Mouse (Mus musculus): ENCODE data around the gene Asap3. TPM values are rescaled to one million over a fixed set of nuclear protein-coding genes. Genes with fewer than 3 reads are reported as not detected.

Gene Asap3
- polyA plus RNA-seq, 1 experiment: 8.5 TPM

DNA sequence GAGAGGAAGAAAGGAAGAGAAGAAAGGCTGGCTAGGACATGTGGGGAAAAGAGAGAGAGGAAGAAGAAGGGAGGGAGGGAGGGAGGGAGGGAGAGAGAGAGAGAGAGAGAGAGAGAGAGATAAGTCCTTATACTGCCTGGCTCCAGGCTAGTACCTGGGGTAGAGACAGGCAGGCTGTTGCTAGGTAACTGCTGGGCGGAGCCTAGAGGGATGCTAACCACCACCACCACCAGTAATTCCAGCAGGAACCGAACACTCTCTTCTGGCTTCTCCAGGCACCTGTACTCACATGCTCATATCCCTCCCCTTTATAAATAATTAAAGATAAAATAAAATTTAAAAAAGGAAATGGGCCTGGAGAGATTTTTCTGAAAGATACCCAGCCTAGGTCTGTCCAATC lies 77.6 kb downstream of the Asap3 start:
- Histone ChIP-seq H3K27ac (ENCODE audit: insufficient read depth, low read length) (no peak overlapping the region), H3K4me3 (ENCODE audit: insufficient read depth, low read length) (no peak overlapping the region)
- no peak for TF ChIP-seq POLR2A (IDR thresholded peaks at IDR 0.05; ENCODE audit: low read depth, low read length)
- no peak for TF ChIP-seq CTCF (IDR thresholded peaks at IDR 0.05; ENCODE audit: borderline replicate concordance, insufficient read depth, low read length)

DNA sequence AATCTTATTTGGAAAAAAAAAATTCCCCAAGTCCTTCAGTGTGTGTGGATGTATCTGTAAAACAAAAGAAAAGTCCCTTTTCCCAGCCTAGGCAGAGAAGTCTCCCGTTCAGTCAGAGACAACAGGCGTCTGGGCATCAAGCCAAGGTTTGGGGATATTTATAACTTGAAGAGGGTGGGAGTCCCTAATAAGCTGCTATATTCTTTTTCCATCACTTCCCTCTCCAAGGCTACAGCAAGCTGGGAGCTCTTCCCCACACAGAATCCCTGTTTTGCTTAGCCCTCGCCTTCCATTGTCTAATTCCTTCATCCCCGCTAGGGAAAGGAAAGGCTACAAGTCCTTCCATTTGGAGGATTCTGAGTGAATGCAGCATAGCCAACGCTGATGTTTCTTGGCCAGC lies 78.3 kb downstream of the Asap3 start, which contains the start of gene Zfp46:
Gene Zfp46 (plus strand): TSS at position 229 of the 400 bp plus-strand sequence.
- Histone ChIP-seq H3K27ac (ENCODE audit: insufficient read depth, low read length) (peak within 1 kb of the TSS; percentile 90), H3K4me1 (ENCODE audit: control insufficient read depth, insufficient read depth, low read length) (peaks cover 6% of the 10 kb centered on the region), H3K4me3 (ENCODE audit: insufficient read depth, low read length) (peak within 1 kb of the TSS; percentile 48)
- no peak for TF ChIP-seq CTCF (IDR thresholded peaks at IDR 0.05; ENCODE audit: borderline replicate concordance, insufficient read depth, low read length)
- TF ChIP-seq POLR2A (IDR thresholded peaks at IDR 0.05; ENCODE audit: low read depth, low read length): peak; percentile 39

More for the DNA sequence above, 77.6 kb downstream of the Asap3 start:
- H3K4me1 ChIP-seq (ENCODE audit: control insufficient read depth, insufficient read depth, low read length): peaks cover 6% of the 10 kb centered on the region

DNA sequence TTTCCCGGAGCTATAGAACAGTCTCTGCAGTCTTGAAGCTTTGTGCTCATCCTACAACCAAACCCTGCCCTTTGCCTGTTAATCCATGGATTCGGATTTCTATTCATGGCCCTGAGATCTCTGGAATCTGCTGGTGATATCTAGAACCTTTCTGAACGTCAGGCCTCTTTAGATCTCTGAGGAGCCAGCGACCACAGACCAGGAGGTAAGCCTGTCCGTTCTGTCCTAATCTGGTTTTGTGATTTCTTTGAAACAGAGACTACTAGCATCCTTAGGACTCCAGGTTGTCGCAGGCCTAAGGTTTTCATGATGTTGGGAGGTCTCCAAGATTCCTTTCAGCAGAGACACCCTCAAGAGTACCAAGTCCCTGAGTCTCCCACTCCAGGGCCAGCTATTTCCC lies 78.7 kb downstream of the Asap3 start:
- Histone ChIP-seq H3K27ac (ENCODE audit: insufficient read depth, low read length) (peak overlapping the region; percentile 80), H3K4me1 (ENCODE audit: control insufficient read depth, insufficient read depth, low read length) (peaks cover 6% of the 10 kb centered on the region), H3K4me3 (ENCODE audit: insufficient read depth, low read length) (peak overlapping the region; percentile 23)
- TF ChIP-seq CTCF (IDR thresholded peaks at IDR 0.05; ENCODE audit: borderline replicate concordance, insufficient read depth, low read length): no peak
- TF ChIP-seq POLR2A (IDR thresholded peaks at IDR 0.05; ENCODE audit: low read depth, low read length): no peak

DNA sequence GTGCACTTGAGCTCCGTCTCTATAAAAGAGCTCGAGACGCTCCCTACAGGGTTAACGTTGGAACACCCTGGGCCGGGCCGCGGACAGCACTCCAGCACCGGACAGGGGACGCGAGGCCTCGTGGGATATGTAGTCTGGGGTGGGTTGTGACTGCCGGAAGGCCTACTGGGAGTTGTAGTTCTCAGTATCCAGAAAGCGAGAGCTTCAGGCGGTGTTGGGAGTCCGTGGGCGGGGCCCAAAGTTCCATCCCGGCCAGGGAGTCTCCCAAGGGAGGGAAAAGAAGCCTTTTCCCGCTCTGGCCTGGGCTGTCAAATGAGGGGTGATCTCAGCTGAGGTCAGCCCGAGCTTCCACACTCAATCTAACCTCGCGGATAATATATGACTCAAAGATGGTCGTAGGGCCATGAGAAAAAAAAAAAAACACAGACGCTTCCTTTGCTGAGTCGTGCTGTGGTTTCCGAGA lies 79.2 kb downstream of the Asap3 start:
- Histone ChIP-seq H3K27ac (ENCODE audit: insufficient read depth, low read length) (peak overlapping the region; percentile 90), H3K4me3 (ENCODE audit: insufficient read depth, low read length) (peak overlapping the region; percentile 48), H3K4me1 (ENCODE audit: control insufficient read depth, insufficient read depth, low read length) (peaks cover 6% of the 10 kb centered on the region)
- TF ChIP-seq POLR2A (IDR thresholded peaks at IDR 0.05; ENCODE audit: low read depth, low read length) (no peak; the same call in none of the 2 replicates), CTCF (IDR thresholded peaks at IDR 0.05; ENCODE audit: borderline replicate concordance, insufficient read depth, low read length) (no peak)

DNA sequence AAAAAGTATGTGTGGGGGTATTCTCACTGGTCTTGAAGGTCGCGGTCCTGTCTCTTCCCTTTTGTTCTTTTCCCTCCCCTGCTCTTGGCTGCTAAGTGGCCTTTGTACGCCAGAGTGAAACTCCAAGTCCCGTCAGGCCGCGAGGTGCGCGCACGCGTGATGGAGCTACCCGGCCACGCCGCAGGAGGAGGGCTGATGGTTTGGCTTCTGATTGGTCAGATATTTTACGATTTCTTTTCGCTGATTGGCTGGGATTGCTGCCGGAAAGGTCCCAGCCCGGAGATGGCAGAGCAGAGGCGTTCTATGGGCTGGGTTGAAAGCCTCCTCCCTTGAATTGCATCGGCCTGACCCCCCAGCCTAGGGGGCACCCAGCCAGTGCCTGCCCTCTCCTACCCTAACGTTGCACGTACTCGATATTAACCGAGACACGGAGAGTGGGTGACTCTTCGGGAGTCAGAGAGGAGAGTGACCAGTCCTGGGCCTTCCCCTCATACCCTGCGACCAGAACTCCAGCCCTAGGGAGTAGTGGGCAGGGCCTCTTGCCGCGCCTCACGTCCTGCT lies 79.7 kb downstream of the Asap3 start:
- peak overlapping the region; percentile 90 for H3K27ac ChIP-seq (ENCODE audit: insufficient read depth, low read length)
- peak overlapping the region; percentile 68 for H3K4me3 ChIP-seq (ENCODE audit: insufficient read depth, low read length)
- TF ChIP-seq POLR2A (IDR thresholded peaks at IDR 0.05; ENCODE audit: low read depth, low read length): peak; percentile 79
- no peak for TF ChIP-seq CTCF (IDR thresholded peaks at IDR 0.05; ENCODE audit: borderline replicate concordance, insufficient read depth, low read length)
- peaks cover 6% of the 10 kb centered on the region for H3K4me1 ChIP-seq (ENCODE audit: control insufficient read depth, insufficient read depth, low read length)

DNA sequence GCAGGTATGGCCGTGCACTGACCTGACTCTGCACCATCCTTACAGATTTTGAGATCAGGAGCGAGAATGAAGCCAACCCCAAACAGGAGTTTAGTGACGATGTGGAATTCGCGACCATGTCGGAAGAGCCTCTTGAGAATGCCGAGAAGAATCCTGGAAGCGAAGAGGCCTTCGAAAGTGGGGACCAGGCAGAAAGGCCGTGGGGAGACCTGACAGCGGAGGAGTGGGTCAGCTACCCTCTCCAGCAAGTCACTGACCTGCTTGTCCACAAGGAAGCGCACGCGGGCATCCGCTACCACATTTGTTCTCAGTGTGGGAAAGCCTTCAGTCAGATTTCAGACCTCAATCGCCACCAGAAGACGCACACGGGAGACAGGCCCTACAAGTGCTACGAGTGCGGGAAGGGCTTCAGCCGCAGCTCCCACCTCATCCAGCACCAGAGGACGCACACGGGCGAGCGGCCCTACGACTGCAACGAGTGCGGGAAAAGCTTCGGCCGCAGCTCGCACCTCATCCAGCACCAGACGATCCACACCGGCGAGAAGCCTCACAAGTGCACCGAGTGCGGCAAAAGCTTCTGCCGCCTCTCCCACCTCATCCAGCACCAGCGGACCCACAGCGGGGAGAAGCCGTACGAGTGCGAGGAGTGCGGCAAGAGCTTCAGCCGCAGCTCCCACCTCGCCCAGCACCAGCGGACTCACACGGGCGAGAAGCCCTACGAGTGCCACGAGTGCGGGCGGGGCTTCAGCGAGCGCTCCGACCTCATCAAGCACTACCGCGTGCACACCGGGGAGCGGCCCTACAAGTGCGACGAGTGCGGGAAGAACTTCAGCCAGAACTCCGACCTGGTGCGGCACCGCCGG lies 84.0 kb downstream of the Asap3 start:
- Histone ChIP-seq H3K27ac (ENCODE audit: insufficient read depth, low read length) (no peak overlapping the region), H3K4me3 (ENCODE audit: insufficient read depth, low read length) (no peak overlapping the region), H3K4me1 (ENCODE audit: control insufficient read depth, insufficient read depth, low read length) (no peaks in the 10 kb centered on the region)
- no peak for TF ChIP-seq POLR2A (IDR thresholded peaks at IDR 0.05; ENCODE audit: low read depth, low read length)
- TF ChIP-seq CTCF (IDR thresholded peaks at IDR 0.05; ENCODE audit: borderline replicate concordance, insufficient read depth, low read length): no peak

DNA sequence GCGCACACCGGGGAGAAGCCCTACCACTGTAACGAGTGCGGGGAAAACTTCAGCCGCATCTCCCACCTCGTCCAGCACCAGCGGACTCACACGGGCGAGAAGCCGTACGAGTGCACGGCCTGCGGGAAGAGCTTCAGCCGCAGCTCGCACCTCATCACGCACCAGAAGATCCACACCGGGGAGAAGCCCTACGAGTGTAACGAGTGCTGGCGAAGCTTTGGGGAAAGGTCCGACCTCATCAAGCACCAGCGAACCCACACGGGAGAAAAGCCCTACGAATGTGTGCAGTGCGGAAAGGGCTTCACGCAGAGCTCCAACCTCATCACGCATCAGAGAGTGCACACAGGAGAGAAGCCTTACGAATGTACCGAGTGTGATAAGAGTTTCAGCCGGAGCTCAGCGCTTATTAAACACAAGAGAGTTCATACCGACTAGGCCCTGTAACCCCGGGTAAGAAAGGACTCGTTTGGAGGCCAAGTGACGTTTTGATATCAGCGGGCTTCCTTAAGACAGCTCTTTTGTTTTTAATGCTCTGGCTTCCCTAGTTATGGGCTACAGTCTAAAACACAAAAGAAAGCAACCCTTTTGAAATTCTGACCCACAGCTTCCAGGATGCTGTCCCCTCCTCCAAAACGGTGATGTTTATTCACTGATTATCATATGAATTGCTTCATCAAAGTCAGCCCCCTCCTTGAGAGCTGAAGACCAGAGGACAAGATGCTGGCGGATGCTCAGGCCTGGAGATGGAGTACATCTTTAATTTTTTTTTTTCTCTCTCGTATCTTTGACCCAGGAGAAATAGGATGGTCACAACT lies 84.8 kb downstream of the Asap3 start:
- H3K4me1 ChIP-seq (ENCODE audit: control insufficient read depth, insufficient read depth, low read length): no peaks in the 10 kb centered on the region
- H3K4me3 ChIP-seq (ENCODE audit: insufficient read depth, low read length): no peak overlapping the region
- no peak overlapping the region for H3K27ac ChIP-seq (ENCODE audit: insufficient read depth, low read length)
- no peak for TF ChIP-seq CTCF (IDR thresholded peaks at IDR 0.05; ENCODE audit: borderline replicate concordance, insufficient read depth, low read length)
- no peak for TF ChIP-seq POLR2A (IDR thresholded peaks at IDR 0.05; ENCODE audit: low read depth, low read length)

DNA sequence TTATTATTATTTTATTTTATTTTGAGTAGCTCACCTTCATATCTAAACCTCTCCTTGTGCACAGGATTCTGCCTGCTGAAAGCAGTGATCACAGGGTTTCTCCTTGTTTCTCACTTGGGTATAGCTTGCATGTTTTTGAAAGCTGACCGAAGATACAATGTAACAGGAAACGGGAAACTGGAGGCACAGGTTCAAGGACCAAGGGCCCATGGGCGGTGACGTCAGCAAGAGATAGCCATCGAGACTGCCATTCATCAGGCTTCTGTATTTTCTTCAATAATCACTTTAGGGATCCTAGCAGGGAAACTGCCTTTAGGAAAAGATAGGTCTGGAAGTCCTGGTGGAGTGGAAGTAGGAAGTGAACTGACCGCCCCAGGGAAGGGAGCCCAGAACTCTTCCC lies 85.5 kb downstream of the Asap3 start:
- no peak overlapping the region for H3K27ac ChIP-seq (ENCODE audit: insufficient read depth, low read length)
- no peaks in the 10 kb centered on the region for H3K4me1 ChIP-seq (ENCODE audit: control insufficient read depth, insufficient read depth, low read length)
- no peak for TF ChIP-seq CTCF (IDR thresholded peaks at IDR 0.05; ENCODE audit: borderline replicate concordance, insufficient read depth, low read length)
- no peak for TF ChIP-seq POLR2A (IDR thresholded peaks at IDR 0.05; ENCODE audit: low read depth, low read length)

More for the DNA sequence above, 85.5 kb downstream of the Asap3 start:
- no peak overlapping the region for H3K4me3 ChIP-seq (ENCODE audit: insufficient read depth, low read length)

Other genes starting within 250 kb of the Asap3 start
- gene Gale, start 242.6 kb upstream of the Asap3 start, polyA plus RNA-seq (2011; ENCODE audit: insufficient read length, low read depth, missing spikeins): 12.7 and 18.0 TPM in 2 replicates
- 31.6 and 35.5 TPM in 2 replicates for gene Lypla2, start 233.7 kb upstream of the Asap3 start, polyA plus RNA-seq (2011; ENCODE audit: insufficient read length, low read depth, missing spikeins)
- gene Pithd1, start 219.1 kb upstream of the Asap3 start, polyA plus RNA-seq (2011; ENCODE audit: insufficient read length, low read depth, missing spikeins): 17.5 and 22.1 TPM in 2 replicates
- gene Eloa, start 184.6 kb upstream of the Asap3 start, polyA plus RNA-seq (2011; ENCODE audit: insufficient read length, low read depth, missing spikeins): 39.8 and 43.8 TPM in 2 replicates
- 1,040 and 1,174 TPM in 2 replicates for gene Rpl11, start 152.9 kb upstream of the Asap3 start, polyA plus RNA-seq (2011; ENCODE audit: insufficient read length, low read depth, missing spikeins)
- gene Id3, start 62.9 kb upstream of the Asap3 start, polyA plus RNA-seq (2011; ENCODE audit: insufficient read length, low read depth, missing spikeins): 201 and 239 TPM in 2 replicates
- 0.78 and 1.1 TPM in 2 replicates for gene E2f2, start 34.0 kb upstream of the Asap3 start, polyA plus RNA-seq (2011; ENCODE audit: insufficient read length, low read depth, missing spikeins)
- 13.1 and 15.6 TPM in 2 replicates for gene Tcea3, start 41.4 kb downstream of the Asap3 start, polyA plus RNA-seq (2011; ENCODE audit: insufficient read length, low read depth, missing spikeins)
- 22.4 and 23.2 TPM in 2 replicates for gene Zfp46, start 78.3 kb downstream of the Asap3 start, polyA plus RNA-seq (2011; ENCODE audit: insufficient read length, low read depth, missing spikeins)
- 88.0 and 105 TPM in 2 replicates for gene Hnrnpr, start 104.6 kb downstream of the Asap3 start, polyA plus RNA-seq (2011; ENCODE audit: insufficient read length, low read depth, missing spikeins)
- gene Htr1d, start 217.2 kb downstream of the Asap3 start, polyA plus RNA-seq (2011; ENCODE audit: insufficient read length, low read depth, missing spikeins): not detected in 2 replicates

Data from embryonic fibroblast, embryonic 13.5 days (primary cell).